In the genomic region with DNA sequence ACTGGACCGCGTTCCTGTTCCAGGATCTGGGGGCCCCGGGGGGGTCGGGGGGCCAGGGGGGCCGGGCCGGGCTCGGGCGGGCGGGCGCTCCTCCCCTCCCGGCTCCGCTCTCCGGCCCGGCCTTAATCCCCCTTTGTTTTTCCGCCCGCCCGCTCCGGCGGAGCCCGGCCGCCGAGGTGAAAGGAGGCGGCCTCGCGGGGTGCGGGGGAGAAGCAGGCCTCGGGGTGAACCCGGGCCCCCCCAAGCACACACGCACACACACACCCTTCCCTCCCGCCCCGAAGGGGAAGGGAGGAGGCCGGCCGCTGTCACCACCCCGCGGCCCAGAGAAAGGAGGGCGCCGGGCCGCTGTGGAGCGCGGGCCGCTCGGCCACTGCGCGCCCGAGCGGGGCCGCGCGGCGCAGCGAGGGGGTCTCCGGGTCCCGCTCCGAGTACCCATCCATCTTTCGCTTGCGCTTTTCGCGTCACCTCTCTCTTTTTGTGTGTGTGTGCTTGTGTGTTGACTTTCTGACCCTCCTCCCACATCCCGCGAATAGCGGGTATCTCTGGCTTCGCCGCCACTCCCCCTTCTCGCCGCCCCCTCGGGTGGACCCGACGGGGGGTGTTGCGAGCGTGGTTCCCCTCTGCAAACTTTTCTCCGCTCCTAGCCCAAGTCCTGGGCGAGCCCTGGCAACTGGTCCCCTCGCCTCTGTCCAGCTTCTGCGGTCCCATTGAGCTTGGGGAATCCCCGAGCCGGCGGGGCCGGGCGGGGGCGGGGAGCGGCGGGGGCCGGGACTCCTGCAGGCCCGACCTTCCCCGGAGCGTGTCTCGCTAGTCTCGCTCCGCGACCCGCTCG, we compare ENCODE assay signal across 8 mouse cellular contexts. TPM values are rescaled to one million over a fixed set of nuclear protein-coding genes. Genes with fewer than 3 reads are reported as not detected.
DNase-seq lines count a peak whose midpoint lies in the region; ATAC-seq lines count a peak whose summit lies in the region.

No protein-coding gene starts in this region.

- under 1% methylated on average over 47 of the region's 92 CpGs for WGBS in liver, embryonic 16.5 days (ENCODE audit: insufficient replicate concordance)
- under 1% methylated on average over 67 of the region's 92 CpGs for whole genome bisulfite sequencing in neural tube, embryonic 11.5 days
- 0% methylated on average over 79 of the region's 92 CpGs for WGBS in stomach, embryonic 16.5 days

- peak overlapping the region; percentile 93 for H3K27ac ChIP-seq in liver, embryonic 16.5 days (ENCODE audit: low read length)
- peak overlapping the region; percentile 99 for H3K27ac ChIP-seq in neural tube, embryonic 11.5 days (ENCODE audit: low read depth, low read length)
- H3K27ac ChIP-seq in stomach, embryonic 16.5 days (ENCODE audit: low read length): peak overlapping the region; percentile 97

- H3K4me1 ChIP-seq in liver, embryonic 16.5 days (ENCODE audit: control insufficient read depth, low read depth, low read length): peaks cover 26% of the 10 kb centered on the region
- H3K4me1 ChIP-seq in neural tube, embryonic 11.5 days (ENCODE audit: control insufficient read depth, insufficient read depth, low read length): peaks cover 24% of the 10 kb centered on the region
- peaks cover 29% of the 10 kb centered on the region for H3K4me1 ChIP-seq in stomach, embryonic 16.5 days (ENCODE audit: control insufficient read depth, insufficient read depth, low read length)

- peak overlapping the region; percentile 88 for H3K4me2 ChIP-seq in liver, embryonic 16.5 days (ENCODE audit: low read depth, low read length)
- peak overlapping the region; percentile 80 for H3K4me2 ChIP-seq in neural tube, embryonic 11.5 days (ENCODE audit: low read depth)
- H3K4me2 ChIP-seq in stomach, embryonic 16.5 days (ENCODE audit: low read depth, low read length): peak overlapping the region; percentile 94

- ATAC-seq in liver, embryonic 16.5 days (ENCODE audit: low read depth): peak; percentile 77
- peak; percentile 70 for ATAC-seq in neural tube, embryonic 11.5 days (ENCODE audit: insufficient read depth, low FRiP score, low TSS enrichment)
- ATAC-seq in stomach, embryonic 16.5 days (ENCODE audit: insufficient read depth, low FRiP score): peak; percentile 65

- H3K4me3 ChIP-seq in liver, embryonic 16.5 days (ENCODE audit: low read depth, low read length): peak overlapping the region; percentile 91
- H3K4me3 ChIP-seq in neural tube, embryonic 11.5 days (ENCODE audit: low read depth, low read length): peak overlapping the region; percentile 96
- peak overlapping the region; percentile 97 for H3K4me3 ChIP-seq in stomach, embryonic 16.5 days (replicated peaks; ENCODE audit: low read length)

- H3K36me3 ChIP-seq in liver, embryonic 16.5 days (ENCODE audit: control insufficient read depth, insufficient read depth): peaks cover 3% of the 10 kb centered on the region; the same call in 1 of the 2 replicates
- H3K36me3 ChIP-seq in neural tube, embryonic 11.5 days (ENCODE audit: control insufficient read depth, insufficient read depth, low read length): no peaks in the 10 kb centered on the region
- H3K36me3 ChIP-seq in stomach, embryonic 16.5 days (ENCODE audit: control insufficient read depth, insufficient read depth, low read length): no peaks in the 10 kb centered on the region

- no peaks in the 10 kb centered on the region for H3K9me3 ChIP-seq in liver, embryonic 16.5 days (replicated peaks; ENCODE audit: control insufficient read depth, low read length)
- H3K9me3 ChIP-seq in neural tube, embryonic 11.5 days (ENCODE audit: control insufficient read depth, low read length): no peaks in the 10 kb centered on the region
- H3K9me3 ChIP-seq in stomach, embryonic 16.5 days (replicated peaks; ENCODE audit: control insufficient read depth, low read length): no peaks in the 10 kb centered on the region

- DNase-seq in 3T3-L1 (ENCODE audit: low read depth, low spot score): peak; percentile 66
- peak; percentile 74 to 75 for DNase-seq in adrenal gland, adult 18-20 months (ENCODE audit: low spot score in 2 of 2)
- DNase-seq in embryo, embryonic 9.5 days (ENCODE audit: extremely low spot score): peak; percentile 78
- peak; percentile 77 for DNase-seq in heart, adult 8-10 months (ENCODE audit: low spot score)
- peak; percentile 58 to 62 for DNase-seq in kidney, adult 8-10 months
- peak; percentile 66 for DNase-seq in neural tube, embryonic 11.5 days (ENCODE audit: low spot score)

- H3K27me3 ChIP-seq in liver, embryonic 16.5 days (ENCODE audit: control insufficient read depth, insufficient read depth, low read depth, low read length): no peaks in the 10 kb centered on the region
- H3K27me3 ChIP-seq in neural tube, embryonic 11.5 days (ENCODE audit: control insufficient read depth, insufficient read depth, low read length): no peaks in the 10 kb centered on the region
- no peaks in the 10 kb centered on the region for H3K27me3 ChIP-seq in stomach, embryonic 16.5 days (ENCODE audit: control insufficient read depth, insufficient read depth, low read length)

- H3K9ac ChIP-seq in liver, embryonic 16.5 days (ENCODE audit: low read depth, low read length): peak overlapping the region; percentile 90
- peak overlapping the region; percentile 99 for H3K9ac ChIP-seq in neural tube, embryonic 11.5 days (ENCODE audit: low read length)
- H3K9ac ChIP-seq in stomach, embryonic 16.5 days (ENCODE audit: low read length): peak overlapping the region; percentile 98

RNA-seq across cellular contexts. Expression of a gene that starts 0.5 kb away (rescaled TPM):
- 10 to 100 TPM; 42.4 to 44.5 TPM for total RNA-seq in adrenal gland, adult 18-20 months (2021)
- 10 to 100 TPM; 39.8 to 44.7 (median 41.8) TPM for total RNA-seq in heart, adult 8-10 months (2022)
- polyA plus RNA-seq in liver, embryonic 16.5 days (2015; fragmentation: Nextera tagmentation; extraction: Ambion mirVana): 7.3 and 7.7 TPM in 2 replicates
- polyA plus RNA-seq in neural tube, embryonic 11.5 days (2014; fragmentation: Nextera tagmentation; extraction: Ambion mirVana): 76.2 and 78.4 TPM in 2 replicates
- polyA plus RNA-seq in stomach, embryonic 16.5 days (2015; fragmentation: Nextera tagmentation; extraction: Ambion mirVana): 28.5 and 30.5 TPM in 2 replicates

RNA-seq across cellular contexts. Expression of a gene that starts 21.5 kb away (rescaled TPM):
- total RNA-seq in adrenal gland, adult 18-20 months (2021): 100 to 1,000 TPM; 219 TPM
- total RNA-seq in heart, adult 8-10 months (2022): 100 to 1,000 TPM in 3 of 4 experiments, 10 to 100 TPM in 1; 97.6 to 103 (median 102) TPM
- polyA plus RNA-seq in liver, embryonic 16.5 days (2015; fragmentation: Nextera tagmentation; extraction: Ambion mirVana): 101 and 102 TPM in 2 replicates
- 488 and 497 TPM in 2 replicates for polyA plus RNA-seq in neural tube, embryonic 11.5 days (2014; fragmentation: Nextera tagmentation; extraction: Ambion mirVana)
- 188 and 201 TPM in 2 replicates for polyA plus RNA-seq in stomach, embryonic 16.5 days (2015; fragmentation: Nextera tagmentation; extraction: Ambion mirVana)

RNA-seq across cellular contexts. Expression of a gene that starts 29.2 kb away (rescaled TPM):
- 10 to 100 TPM; 40.2 to 42.4 TPM for total RNA-seq in adrenal gland, adult 18-20 months (2021)
- total RNA-seq in heart, adult 8-10 months (2022): 10 to 100 TPM; 47.5 to 55.7 (median 51.0) TPM
- 0.33 and 0.57 TPM in 2 replicates for polyA plus RNA-seq in liver, embryonic 16.5 days (2015; fragmentation: Nextera tagmentation; extraction: Ambion mirVana)
- polyA plus RNA-seq in neural tube, embryonic 11.5 days (2014; fragmentation: Nextera tagmentation; extraction: Ambion mirVana): 18.2 and 21.3 TPM in 2 replicates
- 11.3 and 11.5 TPM in 2 replicates for polyA plus RNA-seq in stomach, embryonic 16.5 days (2015; fragmentation: Nextera tagmentation; extraction: Ambion mirVana)

Comparison
In these comparisons a context has a peak if more than half of its experiments do, and no peak if none do; other contexts are left out.
1. Peak in every context shown above with its lines: DNase-seq, ATAC-seq, H3K4me3 ChIP-seq and H3K27ac ChIP-seq.